Mouse (Mus musculus) myocyte (in vitro differentiated cells): Measurements from ENCODE around the gene C1qtnf6. TPM values are rescaled to one million over a fixed set of nuclear protein-coding genes. Genes with fewer than 3 reads are reported as not detected.

Source experiments
- H3K27me3 ChIP-seq: one replicate; pipeline ENCODE4 v1.6.1; 2011; ENCODE audit not compliant: control insufficient read depth, insufficient read depth, insufficient read length
- H3K36me3 ChIP-seq: one replicate; pipeline ENCODE4 v1.6.1; 2011; ENCODE audit not compliant: control insufficient read depth, insufficient read depth
- H3K4me2 ChIP-seq: one replicate; pipeline ENCODE4 v1.6.1; 2011; ENCODE audit warnings: low read depth, control low read depth
- H3K4me3 ChIP-seq: one replicate; pipeline ENCODE4 v1.5.1; 2011; ENCODE audit warnings: mild to moderate bottlenecking, control low read depth, moderate library complexity
- H3K79me2 ChIP-seq: one replicate; pipeline ENCODE4 v1.6.1; 2011; ENCODE audit not compliant: control insufficient read depth, insufficient read depth
- H3ac ChIP-seq: one replicate; pipeline ENCODE4 v1.6.1; 2011; ENCODE audit not compliant: control insufficient read depth, insufficient read length
- CEBPB ChIP-seq: IDR thresholded peaks from 2 replicates; pipeline ENCODE4 v1.6.1; 2011; ENCODE audit warnings: mild to moderate bottlenecking, moderate library complexity; ENCODE audit not compliant: poor library complexity, insufficient read depth, severe bottlenecking
- E2F4 ChIP-seq: IDR thresholded peaks from one replicate; pipeline ENCODE4 v1.6.1; 2011; ENCODE audit warnings: mild to moderate bottlenecking, control low read depth, moderate library complexity; ENCODE audit not compliant: insufficient read depth
- MAX ChIP-seq: IDR thresholded peaks from one replicate; pipeline ENCODE4 v1.6.1; 2011; ENCODE audit warnings: low read depth, mild to moderate bottlenecking, control low read depth
- MYOD1 ChIP-seq, 3 experiments: IDR thresholded peaks; one replicate each; pipeline ENCODE4 v1.6.1; 2011; ENCODE audit warnings: control low read depth in 2 of 3, low read depth in 2 of 3, mild to moderate bottlenecking in 2 of 3, moderate library complexity in 1 of 3; ENCODE audit not compliant: insufficient read length in 2 of 3, control insufficient read depth in 1 of 3
- MYOG ChIP-seq, 3 experiments: IDR thresholded peaks; one replicate each; pipeline ENCODE4 v1.6.1; 2011; ENCODE audit warnings: control low read depth in 2 of 3, low read depth in 2 of 3, mild to moderate bottlenecking in 2 of 3; ENCODE audit not compliant: insufficient read length in 2 of 3, control insufficient read depth in 1 of 3, insufficient read depth in 1 of 3
- POLR2A ChIP-seq: IDR thresholded peaks from one replicate; pipeline ENCODE4 v1.6.1; 2011; ENCODE audit warnings: low read depth, mild to moderate bottlenecking, control low read depth, moderate library complexity; ENCODE audit not compliant: insufficient read length
- POLR2AphosphoS2 ChIP-seq: IDR thresholded peaks from one replicate; pipeline ENCODE4 v1.6.1; 2011; ENCODE audit warnings: low read depth, control low read depth; ENCODE audit not compliant: insufficient read length
- REST ChIP-seq: IDR thresholded peaks from one replicate; pipeline ENCODE4 v1.6.1; 2011; ENCODE audit warnings: mild to moderate bottlenecking, control low read depth, moderate library complexity; ENCODE audit not compliant: insufficient read depth, insufficient read length
- SRF ChIP-seq: IDR thresholded peaks from one replicate; pipeline ENCODE4 v1.6.1; 2011; ENCODE audit warnings: low read depth; ENCODE audit not compliant: control insufficient read depth, insufficient read length
- TCF12 ChIP-seq: IDR thresholded peaks from one replicate; pipeline ENCODE4 v1.6.1; 2011; ENCODE audit warnings: mild to moderate bottlenecking, control low read depth; ENCODE audit not compliant: poor library complexity, insufficient read depth, severe bottlenecking
- TCF3 ChIP-seq: IDR thresholded peaks from one replicate; pipeline ENCODE4 v1.6.1; 2011; ENCODE audit warnings: low read depth, control low read depth; ENCODE audit not compliant: insufficient read length
- USF1 ChIP-seq: IDR thresholded peaks from one replicate; pipeline ENCODE4 v1.6.1; 2011; ENCODE audit warnings: low read depth, mild to moderate bottlenecking, control low read depth, moderate library complexity
- polyA plus RNA-seq: library from polyadenylated mRNA; unstranded; fragments of >200 nt; fragmentation: generic; extraction: Trizol; gene quantifications from one replicate; pipeline ENCODE4 v1.2.1, GENCODE M21; 2012; ENCODE audit warnings: missing spikeins

The C1qtnf6 gene
- polyA plus RNA-seq, 1 experiment = 66.2 TPM

DNA sequence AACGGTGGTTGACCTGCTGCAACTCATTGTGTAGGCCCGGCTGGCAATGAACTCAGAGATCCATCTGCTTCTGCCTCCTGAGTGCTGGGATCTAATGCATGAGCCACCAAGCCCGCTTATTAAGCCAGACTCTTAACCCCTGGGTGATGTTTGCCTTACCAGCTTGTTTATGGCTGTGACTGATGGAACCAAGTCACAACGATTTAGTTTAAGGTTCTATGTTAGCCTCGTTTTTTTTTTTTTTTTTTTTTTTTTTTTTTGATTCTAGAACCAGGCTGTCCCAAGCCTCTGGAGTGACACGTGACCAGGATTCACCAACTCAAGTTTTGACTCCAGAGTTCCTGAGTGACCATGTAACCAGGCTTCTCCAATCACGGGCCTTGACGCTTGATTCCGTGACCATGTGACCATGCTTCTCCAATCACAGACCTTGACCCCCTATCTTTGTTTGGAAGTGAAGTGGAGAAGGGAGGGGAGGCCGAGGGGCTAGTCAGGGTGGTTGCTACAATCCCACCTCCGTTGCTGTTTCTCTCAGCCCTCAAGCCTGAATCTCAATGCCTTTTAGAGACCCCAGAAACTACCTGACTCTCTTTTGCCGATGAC, 21.8 kb downstream of the C1qtnf6 start:
- H3ac ChIP-seq = no peak overlapping the region
- TF ChIP-seq CEBPB (no peak), POLR2A (no peak), POLR2AphosphoS2 (no peak), SRF (no peak), E2F4 (no peak), TCF3 (no peak), USF1 (peak; percentile 78)
- H3K27me3 ChIP-seq = no peaks in the 10 kb centered on the region
- peak overlapping the region; percentile 25 for H3K4me2 ChIP-seq
- no peaks in the 10 kb centered on the region for H3K36me3 ChIP-seq
- no peaks in the 10 kb centered on the region for H3K79me2 ChIP-seq
- no peak overlapping the region for H3K4me3 ChIP-seq

DNA sequence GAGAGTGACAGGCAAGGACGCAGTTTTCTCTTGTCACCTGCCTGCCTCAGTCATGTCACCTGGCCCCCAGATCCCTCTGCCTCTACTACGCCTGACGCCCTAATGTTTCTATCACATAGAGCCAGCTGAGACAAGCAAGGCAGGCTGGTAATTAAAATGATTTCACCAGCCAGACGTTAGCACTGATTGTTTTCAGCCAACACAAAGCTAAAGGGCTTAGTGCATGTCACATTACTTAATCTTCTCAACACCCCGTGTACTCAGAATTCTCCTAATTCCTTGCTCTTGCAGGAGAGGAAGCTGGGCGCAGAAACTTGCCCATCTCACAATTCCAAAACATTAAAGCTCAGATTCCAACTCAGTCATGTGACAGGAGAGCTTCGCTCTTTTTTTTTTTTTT, 22.8 kb downstream of the C1qtnf6 start:
- TF ChIP-seq USF1 (peak; percentile 47), SRF (no peak)
- H3K4me2 ChIP-seq = no peak overlapping the region
- H3K36me3 ChIP-seq = no peaks in the 10 kb centered on the region
- H3ac ChIP-seq = no peak overlapping the region
- no peaks in the 10 kb centered on the region for H3K79me2 ChIP-seq
- H3K27me3 ChIP-seq = no peaks in the 10 kb centered on the region
- no peak overlapping the region for H3K4me3 ChIP-seq

DNA sequence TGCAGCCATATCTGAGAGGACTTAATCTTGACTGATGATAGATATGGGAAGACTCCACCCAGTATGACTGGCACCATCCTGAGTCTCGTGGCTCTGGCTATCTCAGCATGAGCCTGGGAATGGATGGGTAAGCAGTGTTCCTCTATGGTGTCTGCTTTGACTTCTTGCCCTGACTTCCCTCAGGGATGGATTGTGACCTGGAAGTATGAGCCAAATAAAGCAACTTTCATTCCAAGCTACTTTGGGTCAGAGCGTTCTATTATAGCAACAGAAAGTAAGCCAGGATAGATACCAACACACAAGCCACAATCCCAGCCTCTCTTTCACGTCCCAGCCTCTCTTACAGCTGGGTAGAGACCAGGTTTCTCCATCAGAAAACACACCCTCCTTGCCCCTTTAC, 25.7 kb downstream of the C1qtnf6 start:
- H3ac ChIP-seq = no peak overlapping the region
- H3K4me2 ChIP-seq = no peak overlapping the region
- no peak overlapping the region for H3K4me3 ChIP-seq
- peaks cover 12% of the 10 kb centered on the region for H3K27me3 ChIP-seq
- TF ChIP-seq MAX (no peak), USF1 (no peak), E2F4 (no peak), MYOD1 (IDR thresholded peaks at IDR 0.05; ENCODE audit: control insufficient read depth in 1 of 3, insufficient read length in 2 of 3, low read depth in 2 of 3) (no peak), CEBPB (no peak), POLR2A (no peak), POLR2AphosphoS2 (no peak), REST (no peak), MYOG (IDR thresholded peaks at IDR 0.05; ENCODE audit: control insufficient read depth in 1 of 3, insufficient read depth in 1 of 3, insufficient read length in 2 of 3, low read depth in 2 of 3) (no peak), SRF (no peak), TCF3 (no peak), TCF12 (no peak)
- no peaks in the 10 kb centered on the region for H3K36me3 ChIP-seq
- H3K79me2 ChIP-seq = no peaks in the 10 kb centered on the region

DNA sequence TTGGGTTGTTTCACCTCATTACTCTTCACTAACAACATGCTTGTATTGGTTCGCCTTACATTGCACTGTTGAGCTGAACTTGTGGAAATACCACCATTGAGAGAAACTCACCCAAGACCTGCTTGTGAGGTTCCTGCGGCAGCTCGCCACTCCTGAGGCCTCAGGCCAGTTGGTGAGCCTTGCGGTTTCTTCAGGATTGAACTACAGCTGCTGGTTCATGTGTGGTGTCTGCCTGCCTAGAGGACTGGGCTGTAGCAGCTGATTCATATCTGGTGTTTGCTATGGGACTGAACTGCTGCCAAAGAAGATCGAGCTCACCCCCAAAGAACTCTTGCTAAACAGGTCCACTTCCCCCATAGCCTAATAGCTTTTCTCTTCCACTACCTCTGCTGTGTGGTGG, 26.4 kb downstream of the C1qtnf6 start:
- peaks cover 17% of the 10 kb centered on the region for H3K27me3 ChIP-seq
- H3ac ChIP-seq = no peak overlapping the region
- H3K79me2 ChIP-seq = no peaks in the 10 kb centered on the region
- H3K4me2 ChIP-seq = no peak overlapping the region
- H3K36me3 ChIP-seq = no peaks in the 10 kb centered on the region
- H3K4me3 ChIP-seq = no peak overlapping the region
- TF ChIP-seq TCF3 (peak; percentile 50), TCF12 (peak; percentile 69), POLR2A (no peak), CEBPB (0 out of 2 replicates have a peak, but pooled peaks have one; percentile 1), MYOD1 (IDR thresholded peaks at IDR 0.05; ENCODE audit: control insufficient read depth in 1 of 3, insufficient read length in 2 of 3, low read depth in 2 of 3) (peak; percentile 55 to 68 (median 57)), MYOG (IDR thresholded peaks at IDR 0.05; ENCODE audit: control insufficient read depth in 1 of 3, insufficient read depth in 1 of 3, insufficient read length in 2 of 3, low read depth in 2 of 3) (peak; percentile 28 to 75 (median 55)), REST (no peak)

DNA sequence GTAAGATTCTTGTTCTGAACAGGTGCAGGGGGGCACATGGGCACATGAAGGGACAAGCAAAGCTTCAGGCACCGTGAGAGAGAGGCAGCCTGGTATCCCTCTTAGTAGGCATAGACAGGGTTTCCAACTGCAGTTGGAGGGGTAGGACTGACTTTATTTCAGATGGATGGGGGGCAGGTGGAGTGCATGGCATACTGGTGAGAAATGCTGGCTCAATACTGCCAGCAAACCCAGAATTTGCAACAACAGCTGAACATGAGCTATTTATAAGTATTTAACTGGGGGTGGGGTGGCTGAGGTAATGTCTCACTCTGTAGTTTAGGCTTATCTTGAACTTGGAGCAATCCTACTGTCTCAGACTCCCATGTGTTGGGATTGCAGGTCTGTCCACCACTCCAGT, 27.2 kb downstream of the C1qtnf6 start:
- TF ChIP-seq MYOG (IDR thresholded peaks at IDR 0.05; ENCODE audit: control insufficient read depth in 1 of 3, insufficient read depth in 1 of 3, insufficient read length in 2 of 3, low read depth in 2 of 3) = peak in 2 of 3 experiments; percentile 87 to 90
- TF ChIP-seq MYOD1 (IDR thresholded peaks at IDR 0.05; ENCODE audit: control insufficient read depth in 1 of 3, insufficient read length in 2 of 3, low read depth in 2 of 3) = peak; percentile 95 to 98 (median 96)
- TF ChIP-seq TCF12 = peak; percentile 73
- peak; percentile 73 for TF ChIP-seq TCF3
- no peak for TF ChIP-seq USF1
- Histone ChIP-seq H3K36me3 (no peaks in the 10 kb centered on the region), H3K4me2 (peak overlapping the region; percentile 28)

More for the DNA sequence above, 27.2 kb downstream of the C1qtnf6 start:
- Histone ChIP-seq H3K27me3 (peaks cover 18% of the 10 kb centered on the region), H3K4me3 (no peak overlapping the region), H3ac (no peak overlapping the region), H3K79me2 (no peaks in the 10 kb centered on the region)
